Mouse (Mus musculus): ENCODE results near the gene Cdca5. TPM values are rescaled to one million over a fixed set of nuclear protein-coding genes. Genes with fewer than 3 reads are reported as not detected.

Gene Cdca5
- polyA plus RNA-seq, 1 experiment from 2014 or later, result 16.5 TPM

GRCm38 (mm10) chr19:6068951-6069350 is 15.8 kb upstream of the Cdca5 start:
- H3K4me2 ChIP-seq (ENCODE audit: low read length), result no peak overlapping the region
- H3K9me3 ChIP-seq (ENCODE audit: control insufficient read depth, low read length), result no peaks in the 10 kb centered on the region
- no peak overlapping the region for H3K27ac ChIP-seq (ENCODE audit: low read length)
- H3K36me3 ChIP-seq (ENCODE audit: control insufficient read depth, insufficient read depth), result peaks cover 12% of the 10 kb centered on the region
- peaks cover 20% of the 10 kb centered on the region for H3K4me1 ChIP-seq (replicated peaks; ENCODE audit: control insufficient read depth, insufficient read depth, low read length)
- no peaks in the 10 kb centered on the region for H3K27me3 ChIP-seq (replicated peaks; ENCODE audit: control insufficient read depth, insufficient read depth, low read length)
- H3K9ac ChIP-seq (replicated peaks; ENCODE audit: low read depth, low read length), result no peak overlapping the region
- ATAC-seq, result no peak
- no peak overlapping the region for H3K4me3 ChIP-seq (replicated peaks; ENCODE audit: low read length)
- 81% methylated on average over 4 of the region's 4 CpGs for WGBS

- Histone ChIP-seq H3K36me3 (ENCODE audit: control insufficient read depth, insufficient read depth) (peaks cover 12% of the 10 kb centered on the region), H3K4me1 (replicated peaks; ENCODE audit: control insufficient read depth, insufficient read depth, low read length) (peaks cover 20% of the 10 kb centered on the region), H3K4me3 (replicated peaks; ENCODE audit: low read length) (no peak overlapping the region), H3K27ac (ENCODE audit: low read length) (no peak overlapping the region), H3K9me3 (ENCODE audit: control insufficient read depth, low read length) (no peaks in the 10 kb centered on the region), H3K4me2 (ENCODE audit: low read length) (no peak overlapping the region), H3K27me3 (replicated peaks; ENCODE audit: control insufficient read depth, insufficient read depth, low read length) (no peaks in the 10 kb centered on the region), H3K9ac (replicated peaks; ENCODE audit: low read depth, low read length) (no peak overlapping the region)
- WGBS, result 91% methylated on average over 10 of the region's 10 CpGs
- ATAC-seq, result no peak
These were observed 14.9 kb upstream of the Cdca5 start for GRCm38 (mm10) chr19:6069851-6070250.

- 89% methylated on average over 31 of the region's 31 CpGs for WGBS
- Histone ChIP-seq H3K36me3 (ENCODE audit: control insufficient read depth, insufficient read depth) (peaks cover 12% of the 10 kb centered on the region), H3K4me3 (replicated peaks; ENCODE audit: low read length) (no peak overlapping the region), H3K9ac (replicated peaks; ENCODE audit: low read depth, low read length) (no peak overlapping the region), H3K27me3 (replicated peaks; ENCODE audit: control insufficient read depth, insufficient read depth, low read length) (no peaks in the 10 kb centered on the region), H3K4me1 (replicated peaks; ENCODE audit: control insufficient read depth, insufficient read depth, low read length) (peaks cover 22% of the 10 kb centered on the region), H3K9me3 (ENCODE audit: control insufficient read depth, low read length) (no peaks in the 10 kb centered on the region), H3K27ac (ENCODE audit: low read length) (no peak overlapping the region), H3K4me2 (ENCODE audit: low read length) (no peak overlapping the region)
- ATAC-seq, result no peak
These were observed 14.1 kb upstream of the Cdca5 start for GRCm38 (mm10) chr19:6070571-6071250.

GRCm38 (mm10) chr19:6071261-6071660 is 13.5 kb upstream of the Cdca5 start:
- no peaks in the 10 kb centered on the region for H3K27me3 ChIP-seq (replicated peaks; ENCODE audit: control insufficient read depth, insufficient read depth, low read length)
- H3K27ac ChIP-seq (ENCODE audit: low read length), result no peak overlapping the region
- H3K9me3 ChIP-seq (ENCODE audit: control insufficient read depth, low read length), result no peaks in the 10 kb centered on the region
- no peak overlapping the region for H3K4me3 ChIP-seq (replicated peaks; ENCODE audit: low read length)
- peaks cover 12% of the 10 kb centered on the region for H3K36me3 ChIP-seq (ENCODE audit: control insufficient read depth, insufficient read depth)
- H3K4me2 ChIP-seq (ENCODE audit: low read length), result no peak overlapping the region
- ATAC-seq, result no peak
- H3K9ac ChIP-seq (replicated peaks; ENCODE audit: low read depth, low read length), result no peak overlapping the region
- WGBS, result 95% methylated on average over 19 of the region's 19 CpGs
- H3K4me1 ChIP-seq (replicated peaks; ENCODE audit: control insufficient read depth, insufficient read depth, low read length), result peaks cover 24% of the 10 kb centered on the region

- Histone ChIP-seq H3K4me2 (ENCODE audit: low read length) (no peak overlapping the region), H3K36me3 (ENCODE audit: control insufficient read depth, insufficient read depth) (peaks cover 11% of the 10 kb centered on the region), H3K27ac (ENCODE audit: low read length) (no peak overlapping the region), H3K27me3 (replicated peaks; ENCODE audit: control insufficient read depth, insufficient read depth, low read length) (no peaks in the 10 kb centered on the region), H3K4me3 (replicated peaks; ENCODE audit: low read length) (no peak overlapping the region), H3K9ac (replicated peaks; ENCODE audit: low read depth, low read length) (no peak overlapping the region), H3K9me3 (ENCODE audit: control insufficient read depth, low read length) (no peaks in the 10 kb centered on the region), H3K4me1 (replicated peaks; ENCODE audit: control insufficient read depth, insufficient read depth, low read length) (peaks cover 17% of the 10 kb centered on the region)
- ATAC-seq, result no peak
- 93% methylated on average over 5 of the region's 5 CpGs for WGBS
These were observed 10.9 kb upstream of the Cdca5 start for GRCm38 (mm10) chr19:6073889-6074288.

GRCm38 (mm10) chr19:6076564-6077393 is 8.0 kb upstream of the Cdca5 start, which contains the start of gene Vps51:
Gene Vps51 (minus strand): TSS chr19:6077231.
- peaks cover 11% of the 10 kb centered on the region for H3K36me3 ChIP-seq (ENCODE audit: control insufficient read depth, insufficient read depth)
- peak within 1 kb of the TSS; percentile 94 for H3K4me2 ChIP-seq (ENCODE audit: low read length)
- ATAC-seq, result peak; percentile 93
- peak within 1 kb of the TSS; percentile 76 for H3K9ac ChIP-seq (replicated peaks; ENCODE audit: low read depth, low read length)
- H3K27me3 ChIP-seq (replicated peaks; ENCODE audit: control insufficient read depth, insufficient read depth, low read length), result no peaks in the 10 kb centered on the region
- peak within 1 kb of the TSS; percentile 82 for H3K27ac ChIP-seq (ENCODE audit: low read length)
- no peaks in the 10 kb centered on the region for H3K9me3 ChIP-seq (ENCODE audit: control insufficient read depth, low read length)
- peak within 1 kb of the TSS; percentile 65 for H3K4me3 ChIP-seq (replicated peaks; ENCODE audit: low read length)
- WGBS, result 2% methylated on average over 33 of the region's 33 CpGs
- H3K4me1 ChIP-seq (replicated peaks; ENCODE audit: control insufficient read depth, insufficient read depth, low read length), result peaks cover 17% of the 10 kb centered on the region

GRCm38 (mm10) chr19:6079983-6080480 is 4.8 kb upstream of the Cdca5 start, which contains the start of gene Tmem262:
Gene Tmem262 (plus strand): TSS chr19:6080033.
- peaks cover 29% of the 10 kb centered on the region for H3K4me1 ChIP-seq (replicated peaks; ENCODE audit: control insufficient read depth, insufficient read depth, low read length)
- H3K4me3 ChIP-seq (replicated peaks; ENCODE audit: low read length), result no peak within 1 kb of the TSS
- no peak for ATAC-seq
- WGBS, result 96% methylated on average over 12 of the region's 12 CpGs
- H3K36me3 ChIP-seq (ENCODE audit: control insufficient read depth, insufficient read depth), result peaks cover 13% of the 10 kb centered on the region
- no peak within 1 kb of the TSS for H3K4me2 ChIP-seq (ENCODE audit: low read length)
- no peaks in the 10 kb centered on the region for H3K9me3 ChIP-seq (ENCODE audit: control insufficient read depth, low read length)
- no peak within 1 kb of the TSS for H3K9ac ChIP-seq (replicated peaks; ENCODE audit: low read depth, low read length)
- no peaks in the 10 kb centered on the region for H3K27me3 ChIP-seq (replicated peaks; ENCODE audit: control insufficient read depth, insufficient read depth, low read length)
- H3K27ac ChIP-seq (ENCODE audit: low read length), result no peak within 1 kb of the TSS

- H3K4me1 ChIP-seq (replicated peaks; ENCODE audit: control insufficient read depth, insufficient read depth, low read length), result peaks cover 26% of the 10 kb centered on the region
- peaks cover 13% of the 10 kb centered on the region for H3K36me3 ChIP-seq (ENCODE audit: control insufficient read depth, insufficient read depth)
- H3K27me3 ChIP-seq (replicated peaks; ENCODE audit: control insufficient read depth, insufficient read depth, low read length), result no peaks in the 10 kb centered on the region
- WGBS, result 88% methylated on average over 9 of the region's 9 CpGs
- no peak within 1 kb of the TSS for H3K27ac ChIP-seq (ENCODE audit: low read length)
- H3K4me2 ChIP-seq (ENCODE audit: low read length), result no peak within 1 kb of the TSS
- no peak for ATAC-seq
- H3K9ac ChIP-seq (replicated peaks; ENCODE audit: low read depth, low read length), result no peak within 1 kb of the TSS
- H3K4me3 ChIP-seq (replicated peaks; ENCODE audit: low read length), result no peak within 1 kb of the TSS
- H3K9me3 ChIP-seq (ENCODE audit: control insufficient read depth, low read length), result no peaks in the 10 kb centered on the region
These were observed 2.6 kb upstream of the Cdca5 start, which contains the start of gene Gm28374 for GRCm38 (mm10) chr19:6082156-6082555. Gene Gm28374 (minus strand): TSS chr19:6082256.

GRCm38 (mm10) chr19:6085417-6085879 is 665 bp downstream of the Cdca5 start:
- peak; percentile 64 for ATAC-seq
- Histone ChIP-seq H3K27me3 (replicated peaks; ENCODE audit: control insufficient read depth, insufficient read depth, low read length) (no peaks in the 10 kb centered on the region), H3K36me3 (ENCODE audit: control insufficient read depth, insufficient read depth) (peaks cover 11% of the 10 kb centered on the region), H3K9me3 (ENCODE audit: control insufficient read depth, low read length) (no peaks in the 10 kb centered on the region), H3K4me3 (replicated peaks; ENCODE audit: low read length) (peak overlapping the region; percentile 77), H3K9ac (replicated peaks; ENCODE audit: low read depth, low read length) (peak overlapping the region; percentile 49), H3K4me2 (ENCODE audit: low read length) (peak overlapping the region; percentile 91), H3K27ac (ENCODE audit: low read length) (no peak overlapping the region), H3K4me1 (replicated peaks; ENCODE audit: control insufficient read depth, insufficient read depth, low read length) (peaks cover 21% of the 10 kb centered on the region)
- under 1% methylated on average over 17 of the region's 17 CpGs for WGBS

Data from forebrain, embryonic 16.5 days (tissue).